Mouse (Mus musculus): ENCODE results near the gene Stfa2. TPM values are rescaled to one million over a fixed set of nuclear protein-coding genes. Genes with fewer than 3 reads are reported as not detected.

The Stfa2 gene
- not detected in 2 replicates for polyA plus RNA-seq (2012; rRNA removed; ENCODE audit: low replicate concordance)

GRCm38 (mm10) chr16:36408357-36408756 is at the start of gene Stfa2:
Gene Stfa2, minus strand, starts transcription at chr16:36408457.

GRCm38 (mm10) chr16:36455342-36455802 is 47.1 kb upstream of the Stfa2 start, which contains the start of gene Stfa3:
Gene Stfa3, minus strand, starts transcription at chr16:36455392.

GRCm38 (mm10) chr16:36367648-36368047 is 40.6 kb downstream of the Stfa2 start, which contains the start of gene BC100530:
Gene BC100530, minus strand, starts transcription at chr16:36367748.

Other genes starting within 250 kb of the Stfa2 start
- gene Gm5483, start 224.2 kb downstream of the Stfa2 start, polyA plus RNA-seq (2012; rRNA removed; ENCODE audit: low replicate concordance), result not detected in 2 replicates
- gene Gm5416, start 198.1 kb downstream of the Stfa2 start, polyA plus RNA-seq (2012; rRNA removed; ENCODE audit: low replicate concordance), result not detected in 2 replicates
- gene 2010005H15Rik, start 187.0 kb downstream of the Stfa2 start, polyA plus RNA-seq (2012; rRNA removed; ENCODE audit: low replicate concordance), result 0.26 TPM in 1 of 2 replicates, not detected in the other
- not detected in 2 replicates for gene Stfa1, start 131.5 kb downstream of the Stfa2 start, polyA plus RNA-seq (2012; rRNA removed; ENCODE audit: low replicate concordance)
- gene BC117090, start 74.1 kb downstream of the Stfa2 start, polyA plus RNA-seq (2012; rRNA removed; ENCODE audit: low replicate concordance), result not detected in 2 replicates
- gene BC100530, start 40.7 kb downstream of the Stfa2 start, polyA plus RNA-seq (2012; rRNA removed; ENCODE audit: low replicate concordance), result not detected in 2 replicates
- gene Stfa3, start 46.9 kb upstream of the Stfa2 start, polyA plus RNA-seq (2012; rRNA removed; ENCODE audit: low replicate concordance), result not detected in 2 replicates
- 0.12 TPM in 1 of 2 replicates, not detected in the other for gene Casr, start 153.7 kb upstream of the Stfa2 start, polyA plus RNA-seq (2012; rRNA removed; ENCODE audit: low replicate concordance)

All from duodenum, adult 2 months (tissue).